Mouse (Mus musculus) lung, postnatal 0 days (tissue): ENCODE measurements around the gene Sec14l1.

Experiments used
- CTCF ChIP-seq: IDR thresholded peaks from 2 replicates; pipeline ENCODE4 v1.5.1; 2016; ENCODE audit warnings: antibody characterized with exemption, mild to moderate bottlenecking
- EP300 ChIP-seq: IDR thresholded peaks from 2 replicates; pipeline ENCODE4 v1.6.1; 2016; ENCODE audit warnings: antibody characterized with exemption, mild to moderate bottlenecking, control low read depth

DNA sequence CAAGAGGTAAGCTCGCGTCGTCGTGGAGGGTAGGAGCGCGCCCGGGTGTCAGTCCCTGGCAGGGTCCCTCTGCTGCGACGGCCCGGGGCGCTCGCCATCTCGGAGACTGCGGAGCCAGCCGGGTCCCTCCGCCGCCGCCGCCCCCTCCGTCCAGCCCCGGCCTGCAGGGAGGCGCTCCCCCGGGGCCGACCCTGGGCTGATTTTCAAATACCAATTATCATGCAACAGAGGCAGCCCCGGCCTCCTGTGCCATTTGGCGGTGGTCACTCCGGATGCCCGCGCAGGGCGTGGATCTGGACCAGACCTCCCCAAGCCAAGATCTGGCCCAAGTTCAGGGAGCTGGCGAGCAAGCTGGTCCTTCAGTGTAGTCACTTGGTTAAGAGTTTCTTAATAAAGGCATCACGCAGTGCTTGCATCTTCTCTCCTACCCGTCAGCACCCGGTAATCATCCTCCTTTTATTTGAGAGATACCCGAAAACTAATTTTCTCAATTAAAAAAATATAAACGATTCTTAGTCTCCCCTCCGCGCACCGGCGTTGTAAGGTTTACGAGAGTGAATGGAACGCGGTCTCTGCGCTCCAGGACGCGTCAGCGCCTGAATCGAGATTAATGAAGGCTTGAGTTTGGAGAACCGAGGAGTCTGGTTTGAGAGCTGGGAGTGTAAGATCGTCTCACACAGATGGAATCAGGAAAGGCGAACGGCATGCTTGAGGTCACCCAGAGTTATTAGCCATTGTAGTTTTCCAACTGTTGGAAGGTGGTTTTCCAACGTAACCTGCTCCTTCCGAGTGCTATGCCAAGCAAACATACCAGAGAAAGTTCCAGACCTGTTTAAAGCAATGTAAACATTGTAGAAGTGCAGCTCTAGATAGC, 615 bp downstream of the Sec14l1 start:
- TF ChIP-seq CTCF = no peak
- TF ChIP-seq EP300 = peak; percentile 87
